Mouse (Mus musculus): ENCODE results near the gene Ttc28. TPM values are rescaled to one million over a fixed set of nuclear protein-coding genes. Genes with fewer than 3 reads are reported as not detected.

Ttc28 gene
- total and polyA plus RNA-seq, 2 experiments = 0.81 to 0.83 TPM

GRCm38 (mm10) chr5:111141139-111141885, 261.7 kb downstream of the Ttc28 start:
- H3K9ac ChIP-seq (ENCODE audit: low read depth, low read length) = no peak overlapping the region
- H3K79me2 ChIP-seq (ENCODE audit: control insufficient read depth, insufficient read depth, low read length) = no peaks in the 10 kb centered on the region
- no peak for DNase-seq (ENCODE audit: extremely low read depth, low read depth, low spot score)
- WGBS = 86% methylated on average over 20 of the region's 20 CpGs
- TF ChIP-seq POLR2A (IDR thresholded peaks at IDR 0.05; ENCODE audit: extremely low read depth, insufficient read depth, low read length) = no peak
- no peak for TF ChIP-seq CTCF (IDR thresholded peaks at IDR 0.05; ENCODE audit: low read depth, low read length)
- no peaks in the 10 kb centered on the region for H3K27me3 ChIP-seq (ENCODE audit: control insufficient read depth, insufficient read depth, low read length)
- H3K36me3 ChIP-seq (ENCODE audit: control insufficient read depth, insufficient read depth, low read length) = no peaks in the 10 kb centered on the region
- H3K27ac ChIP-seq (replicated peaks; ENCODE audit: insufficient read depth, low read depth, low read length) = no peak overlapping the region
- no peak overlapping the region for H3K4me3 ChIP-seq (ENCODE audit: insufficient read depth, low read depth, low read length)
- peaks cover 2% of the 10 kb centered on the region; the same call in 1 of the 2 replicates for H3K4me1 ChIP-seq (ENCODE audit: control insufficient read depth, insufficient read depth, low read length)

GRCm38 (mm10) chr5:111142837-111143236, 263.2 kb downstream of the Ttc28 start:
- H3K9ac ChIP-seq (ENCODE audit: low read depth, low read length) = no peak overlapping the region
- DNase-seq (ENCODE audit: extremely low read depth, low read depth, low spot score) = no peak

GRCm38 (mm10) chr5:111144411-111144810, 264.8 kb downstream of the Ttc28 start:
- no peak for DNase-seq (ENCODE audit: extremely low read depth, low read depth, low spot score)
- no peak for TF ChIP-seq CTCF (IDR thresholded peaks at IDR 0.05; ENCODE audit: low read depth, low read length)
- no peak for TF ChIP-seq POLR2A (IDR thresholded peaks at IDR 0.05; ENCODE audit: extremely low read depth, insufficient read depth, low read length)
- Histone ChIP-seq H3K27ac (replicated peaks; ENCODE audit: insufficient read depth, low read depth, low read length) (no peak overlapping the region), H3K9ac (ENCODE audit: low read depth, low read length) (no peak overlapping the region), H3K79me2 (ENCODE audit: control insufficient read depth, insufficient read depth, low read length) (no peaks in the 10 kb centered on the region), H3K4me3 (ENCODE audit: insufficient read depth, low read depth, low read length) (no peak overlapping the region), H3K36me3 (ENCODE audit: control insufficient read depth, insufficient read depth, low read length) (no peaks in the 10 kb centered on the region), H3K27me3 (ENCODE audit: control insufficient read depth, insufficient read depth, low read length) (no peaks in the 10 kb centered on the region), H3K4me1 (ENCODE audit: control insufficient read depth, insufficient read depth, low read length) (peaks cover 2% of the 10 kb centered on the region; the same call in 1 of the 2 replicates)
- 97% methylated on average over 7 of the region's 7 CpGs for WGBS

More at GRCm38 (mm10) chr5:111142837-111143236, 263.2 kb downstream of the Ttc28 start:
- H3K4me3 ChIP-seq (ENCODE audit: insufficient read depth, low read depth, low read length) = no peak overlapping the region
- no peaks in the 10 kb centered on the region for H3K36me3 ChIP-seq (ENCODE audit: control insufficient read depth, insufficient read depth, low read length)
- peaks cover 2% of the 10 kb centered on the region; the same call in 1 of the 2 replicates for H3K4me1 ChIP-seq (ENCODE audit: control insufficient read depth, insufficient read depth, low read length)
- H3K27ac ChIP-seq (replicated peaks; ENCODE audit: insufficient read depth, low read depth, low read length) = no peak overlapping the region
- no peak for TF ChIP-seq CTCF (IDR thresholded peaks at IDR 0.05; ENCODE audit: low read depth, low read length)
- TF ChIP-seq POLR2A (IDR thresholded peaks at IDR 0.05; ENCODE audit: extremely low read depth, insufficient read depth, low read length) = no peak
- WGBS = 94% methylated on average over 4 of the region's 4 CpGs
- no peaks in the 10 kb centered on the region for H3K27me3 ChIP-seq (ENCODE audit: control insufficient read depth, insufficient read depth, low read length)
- no peaks in the 10 kb centered on the region for H3K79me2 ChIP-seq (ENCODE audit: control insufficient read depth, insufficient read depth, low read length)

GRCm38 (mm10) chr5:111150581-111150980, 271.0 kb downstream of the Ttc28 start:
- Histone ChIP-seq H3K27ac (replicated peaks; ENCODE audit: insufficient read depth, low read depth, low read length) (no peak overlapping the region), H3K79me2 (ENCODE audit: control insufficient read depth, insufficient read depth, low read length) (no peaks in the 10 kb centered on the region), H3K4me1 (ENCODE audit: control insufficient read depth, insufficient read depth, low read length) (no peaks in the 10 kb centered on the region), H3K27me3 (ENCODE audit: control insufficient read depth, insufficient read depth, low read length) (no peaks in the 10 kb centered on the region), H3K9ac (ENCODE audit: low read depth, low read length) (no peak overlapping the region), H3K4me3 (ENCODE audit: insufficient read depth, low read depth, low read length) (no peak overlapping the region), H3K36me3 (ENCODE audit: control insufficient read depth, insufficient read depth, low read length) (no peaks in the 10 kb centered on the region)
- 94% methylated on average over 14 of the region's 14 CpGs for WGBS
- DNase-seq (ENCODE audit: extremely low read depth, low read depth, low spot score) = no peak
- TF ChIP-seq POLR2A (IDR thresholded peaks at IDR 0.05; ENCODE audit: extremely low read depth, insufficient read depth, low read length) (no peak), CTCF (IDR thresholded peaks at IDR 0.05; ENCODE audit: low read depth, low read length) (no peak)

- H3K36me3 ChIP-seq (ENCODE audit: control insufficient read depth, insufficient read depth, low read length) = no peaks in the 10 kb centered on the region
- DNase-seq (ENCODE audit: extremely low read depth, low read depth, low spot score) = no peak
- H3K9ac ChIP-seq (ENCODE audit: low read depth, low read length) = no peak overlapping the region
- H3K79me2 ChIP-seq (ENCODE audit: control insufficient read depth, insufficient read depth, low read length) = no peaks in the 10 kb centered on the region
- TF ChIP-seq CTCF (IDR thresholded peaks at IDR 0.05; ENCODE audit: low read depth, low read length) = no peak
- TF ChIP-seq POLR2A (IDR thresholded peaks at IDR 0.05; ENCODE audit: extremely low read depth, insufficient read depth, low read length) = no peak
- WGBS = 70% methylated on average over 19 of the region's 19 CpGs
- H3K27ac ChIP-seq (replicated peaks; ENCODE audit: insufficient read depth, low read depth, low read length) = no peak overlapping the region
- no peaks in the 10 kb centered on the region; the same call in 1 of the 2 replicates for H3K4me1 ChIP-seq (ENCODE audit: control insufficient read depth, insufficient read depth, low read length)
- no peak overlapping the region for H3K4me3 ChIP-seq (ENCODE audit: insufficient read depth, low read depth, low read length)
- H3K27me3 ChIP-seq (ENCODE audit: control insufficient read depth, insufficient read depth, low read length) = no peaks in the 10 kb centered on the region
These were observed 272.5 kb downstream of the Ttc28 start for GRCm38 (mm10) chr5:111151882-111152759.
